Mouse (Mus musculus) layer of hippocampus, postnatal 36 days (tissue): ENCODE measurements around the gene Gm49403. TPM values are rescaled to one million over a fixed set of nuclear protein-coding genes. Genes with fewer than 3 reads are reported as not detected.
"Not testable (repeated sequence)": the region's sequence is repeated elsewhere in the genome, so short reads cannot be mapped to it uniquely, and the experiment has no call there.

Experiments used
- DNase-seq, 2 experiments: peaks; one replicate each; pipeline ENCODE4 v3.0.0; 2022
- total RNA-seq, 2 experiments: library from RNA; stranded (reverse); gene quantifications; 2 replicates each; pipeline ENCODE4 v1.2.3; 2021

Gene Gm49403
- total RNA-seq, result not detected

- no peak for DNase-seq
Observed at GRCm38 (mm10) chr19:8883616-8884015, at the start of gene Gm49403, which contains the start of gene Lbhd1. Gm49403 (plus strand) TSS chr19:8883930. Lbhd1 (plus strand) TSS chr19:8883732.

DNA sequence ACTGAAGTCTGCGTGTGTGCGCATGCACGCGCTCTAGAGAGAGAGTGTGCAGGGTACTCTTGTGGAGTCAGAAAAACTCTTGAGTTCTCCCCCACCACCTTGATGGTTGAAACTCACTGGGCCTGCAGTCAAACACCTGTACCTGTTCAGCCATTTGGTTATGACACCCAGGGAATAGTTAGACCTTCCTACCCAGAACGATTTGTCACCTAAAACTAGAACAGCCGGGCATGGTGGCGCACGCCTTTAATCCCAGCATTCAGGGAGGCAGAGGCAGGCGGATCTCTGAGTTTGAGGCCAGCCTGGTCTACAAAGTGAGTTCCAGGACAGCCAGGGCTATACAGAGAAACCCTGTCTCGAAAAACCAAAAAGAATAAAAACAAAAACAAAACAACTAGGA, 47.4 kb upstream of the Gm49403 start:
- DNase-seq, result not testable (repeated sequence)

DNA sequence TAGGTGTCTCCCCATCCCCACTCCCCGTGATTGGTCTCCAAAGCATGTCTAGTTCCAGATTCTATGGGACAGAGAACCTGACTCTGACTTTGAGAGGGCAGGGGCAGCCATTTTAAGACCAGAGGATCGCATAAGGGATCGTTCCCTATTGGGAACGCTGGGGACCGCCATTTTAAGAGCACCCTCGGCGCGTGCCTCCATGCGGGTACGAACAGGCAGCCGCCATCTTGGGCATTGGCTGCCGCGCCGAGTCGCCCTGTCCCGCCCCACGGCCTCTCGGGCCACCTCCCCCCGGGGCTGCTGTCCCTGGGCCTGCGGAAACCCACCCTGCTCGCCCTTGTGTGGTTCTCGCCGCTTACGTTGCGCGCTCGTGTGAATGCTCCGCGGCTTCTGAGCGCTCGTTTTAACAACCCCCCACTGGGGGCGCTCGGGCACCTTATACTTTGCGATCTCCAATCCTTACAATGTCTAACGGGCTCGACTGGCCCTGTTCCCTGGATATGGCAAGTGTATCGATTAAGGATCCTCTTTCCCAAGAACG, 46.4 kb upstream of the Gm49403 start, which contains the start of gene Bscl2:
Gene Bscl2 (plus strand): TSS at position 217 of the 541 bp plus-strand sequence.
- peak; percentile 87 to 88 for DNase-seq

- DNase-seq, result peak; percentile 28 to 38
Observed at GRCm38 (mm10) chr19:8838041-8838730, 45.5 kb upstream of the Gm49403 start.

GRCm38 (mm10) chr19:8839103-8839907, 44.4 kb upstream of the Gm49403 start, which contains the start of gene Gng3:
Gng3 (minus strand) TSS chr19:8839194.
- DNase-seq, result peak; percentile 76 to 77

DNA sequence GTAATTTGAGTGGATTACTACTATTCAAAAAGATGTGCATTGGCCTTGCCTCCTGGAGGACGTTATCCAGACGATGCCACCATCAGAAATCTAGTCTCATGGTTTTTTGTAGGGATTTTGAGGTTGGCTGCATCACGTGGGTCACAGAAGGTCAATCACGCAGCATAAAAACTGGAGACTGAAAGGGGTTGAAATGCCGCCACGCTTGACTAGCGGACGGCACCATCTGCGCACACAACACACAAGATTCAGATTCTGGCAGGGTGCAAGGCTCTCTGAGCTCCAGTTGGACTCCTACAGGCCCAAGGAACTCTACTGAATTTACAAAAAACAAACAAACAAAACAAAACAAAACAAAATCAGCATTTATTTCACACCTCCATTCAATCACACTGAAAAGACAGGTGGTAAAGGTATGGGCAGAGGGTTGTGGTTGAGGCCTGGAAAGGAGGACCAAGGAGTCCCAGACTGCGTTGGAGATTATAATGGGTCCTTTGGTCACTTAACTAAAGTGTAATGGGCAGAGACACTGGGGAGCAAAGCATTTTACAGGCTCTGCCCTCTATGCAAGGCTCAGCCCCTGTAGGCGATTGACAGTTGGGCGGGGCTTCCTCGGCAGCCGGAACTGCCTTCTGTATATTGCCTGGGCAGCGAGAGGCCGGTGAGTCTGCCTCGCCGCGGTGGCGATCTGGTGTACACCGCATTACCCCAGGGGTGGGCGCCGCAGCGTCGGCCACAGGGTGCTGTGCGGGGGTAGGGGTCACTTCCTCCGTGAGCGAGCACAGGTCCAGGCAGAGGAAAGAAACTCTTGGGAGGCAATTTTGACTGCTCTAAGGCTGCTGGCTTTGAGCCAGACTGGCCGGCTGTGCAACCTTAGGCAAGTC, 43.6 kb upstream of the Gm49403 start:
- DNase-seq, result peak; percentile 76 to 77

GRCm38 (mm10) chr19:8841012-8841411, 42.7 kb upstream of the Gm49403 start:
- no peak for DNase-seq

- DNase-seq, result no peak
Observed at GRCm38 (mm10) chr19:8842961-8843360, 40.8 kb upstream of the Gm49403 start.

GRCm38 (mm10) chr19:8844371-8845129, 39.2 kb upstream of the Gm49403 start:
- peak; percentile 55 to 69 for DNase-seq

DNA sequence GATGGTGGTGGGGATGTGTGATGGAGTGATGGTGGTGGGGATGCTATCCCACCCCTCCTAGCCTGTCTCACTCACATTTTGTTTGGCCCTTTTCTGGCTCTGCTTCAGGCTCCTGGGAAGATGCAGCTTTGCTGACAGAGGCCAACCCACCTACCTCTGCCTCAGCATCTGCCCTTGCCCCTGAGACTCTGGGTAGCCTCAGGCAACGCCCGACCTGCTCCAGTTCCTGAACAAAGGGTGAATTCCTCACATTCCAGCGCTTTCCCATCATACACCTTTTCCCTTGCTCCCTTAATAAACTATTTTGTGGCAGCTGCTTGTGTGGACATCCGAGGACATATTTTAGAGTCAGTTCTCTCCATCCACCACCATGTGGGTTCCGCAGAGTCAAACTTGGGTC, 35.4 kb upstream of the Gm49403 start:
- no peak for DNase-seq

DNA sequence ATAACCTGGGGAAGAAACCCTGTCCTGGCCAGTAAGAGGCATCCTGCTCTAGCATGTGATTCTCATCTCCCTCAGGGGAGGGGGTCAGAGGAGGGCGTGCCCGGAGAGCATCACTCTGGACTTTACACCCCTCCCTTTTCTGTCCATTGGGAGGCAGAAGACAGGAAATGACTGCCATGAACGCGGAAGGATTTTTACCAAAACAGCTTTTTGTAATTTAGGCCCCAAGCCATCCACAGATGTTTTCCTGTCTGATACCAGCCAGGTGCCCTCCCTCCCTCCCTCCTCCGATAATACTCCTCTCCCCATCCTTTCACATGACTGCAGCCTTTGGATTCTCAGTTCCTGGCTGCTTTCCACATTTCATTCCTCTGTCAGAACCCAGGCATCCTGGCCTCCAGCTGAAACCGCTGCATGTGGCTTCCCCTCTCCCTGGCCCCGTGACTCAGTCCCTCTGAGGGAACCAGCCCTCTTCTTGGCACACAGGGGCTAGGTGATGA, 33.3 kb upstream of the Gm49403 start, which contains the start of gene Lrrn4cl:
Gene Lrrn4cl (plus strand): TSS at position 367 of the 500 bp plus-strand sequence.
- DNase-seq, result no peak

DNA sequence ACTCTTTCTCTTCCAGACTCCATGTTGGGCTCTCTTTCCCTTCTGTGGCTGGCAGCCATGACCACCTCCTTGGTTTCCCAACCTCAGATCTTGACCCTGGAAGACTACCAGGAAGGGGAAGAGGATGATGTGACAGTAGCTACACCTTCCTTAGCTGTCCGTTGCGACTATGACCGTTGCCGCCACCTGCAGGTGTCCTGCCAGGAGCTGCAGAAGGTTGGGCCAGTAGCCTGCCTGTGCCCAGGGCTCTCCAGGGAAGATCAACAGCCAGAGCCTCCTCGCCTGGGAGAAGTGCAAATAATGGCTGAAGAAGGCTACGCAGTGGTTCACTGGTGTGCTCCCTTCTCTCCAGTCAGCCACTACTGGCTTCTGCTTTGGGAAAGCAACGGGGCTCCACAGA, 32.1 kb upstream of the Gm49403 start:
- DNase-seq, result no peak

DNA sequence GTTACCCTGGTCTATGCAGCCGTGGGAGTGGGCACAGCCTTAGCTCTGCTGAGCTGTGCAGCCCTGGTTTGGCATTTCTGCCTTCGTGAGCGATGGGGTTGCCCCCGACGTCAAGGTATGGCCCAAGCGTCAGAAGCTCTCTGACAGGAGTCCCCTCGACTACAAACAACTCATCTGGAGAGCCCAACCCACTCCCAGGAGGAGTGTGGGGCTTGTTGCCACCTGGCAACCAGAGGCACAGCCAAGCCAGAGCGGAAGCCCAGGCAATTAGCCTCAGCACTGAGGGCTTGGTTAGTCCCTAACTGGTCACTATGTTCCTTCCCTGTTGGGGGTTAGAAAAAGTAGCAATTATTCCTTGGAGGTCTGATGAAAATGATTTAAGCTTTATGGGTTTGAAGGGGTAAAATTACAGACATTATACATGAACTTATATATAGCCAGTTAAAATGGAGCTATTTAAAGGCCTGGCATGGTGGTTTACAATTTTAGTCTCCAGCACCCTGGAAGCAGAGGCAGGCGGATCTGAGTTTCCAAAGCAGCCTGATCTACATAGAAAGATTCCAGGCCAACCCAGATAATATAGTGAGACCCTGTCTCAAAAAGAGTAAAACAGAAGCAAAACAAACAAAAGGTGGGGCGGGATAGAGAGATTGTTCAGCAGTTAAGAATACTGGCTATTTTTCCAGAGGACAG, 31.3 kb upstream of the Gm49403 start:
- no peak for DNase-seq

DNA sequence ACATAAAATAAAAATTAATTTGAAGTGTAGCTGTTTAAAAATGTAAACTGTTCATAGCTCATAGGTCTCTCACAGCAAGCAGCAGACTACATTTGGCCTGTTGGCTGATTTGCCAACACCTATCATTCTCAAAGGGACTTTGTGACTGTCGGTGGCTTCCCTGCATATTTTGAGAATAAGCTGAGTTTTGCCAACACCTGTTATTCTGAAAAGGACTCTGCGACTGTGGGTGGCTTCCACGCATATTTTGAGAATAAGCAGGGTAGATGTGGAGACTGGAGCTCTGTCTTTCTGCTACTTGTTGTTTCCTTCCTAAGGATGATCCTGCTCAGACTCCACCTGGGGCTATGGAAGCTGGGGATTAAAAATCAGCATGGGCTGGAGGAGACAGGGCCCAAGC, 30.6 kb upstream of the Gm49403 start:
- DNase-seq, result no peak

DNA sequence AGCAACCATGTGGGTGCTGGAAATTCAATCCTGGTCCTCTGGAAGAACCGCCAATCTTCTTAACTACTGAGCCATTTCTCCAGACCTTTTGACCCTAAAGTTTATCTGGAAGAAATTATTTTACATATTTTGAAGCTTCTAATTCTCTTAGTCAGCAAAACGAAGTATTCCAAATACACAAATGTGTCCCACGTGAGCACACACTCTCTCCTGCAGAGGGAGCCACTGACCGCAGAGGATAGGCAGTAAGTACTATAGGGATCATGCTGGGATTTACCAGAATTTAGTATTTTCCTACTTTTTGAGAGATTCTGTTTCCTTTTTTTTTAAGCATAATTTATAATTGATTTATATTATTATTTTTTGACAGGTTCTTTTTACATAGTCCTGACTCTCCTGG, 26.0 kb upstream of the Gm49403 start:
- DNase-seq, result no peak

- DNase-seq, result no peak
Observed at GRCm38 (mm10) chr19:8859018-8859417, 24.7 kb upstream of the Gm49403 start.

GRCm38 (mm10) chr19:8864265-8864664, 19.5 kb upstream of the Gm49403 start:
- DNase-seq, result no peak

DNA sequence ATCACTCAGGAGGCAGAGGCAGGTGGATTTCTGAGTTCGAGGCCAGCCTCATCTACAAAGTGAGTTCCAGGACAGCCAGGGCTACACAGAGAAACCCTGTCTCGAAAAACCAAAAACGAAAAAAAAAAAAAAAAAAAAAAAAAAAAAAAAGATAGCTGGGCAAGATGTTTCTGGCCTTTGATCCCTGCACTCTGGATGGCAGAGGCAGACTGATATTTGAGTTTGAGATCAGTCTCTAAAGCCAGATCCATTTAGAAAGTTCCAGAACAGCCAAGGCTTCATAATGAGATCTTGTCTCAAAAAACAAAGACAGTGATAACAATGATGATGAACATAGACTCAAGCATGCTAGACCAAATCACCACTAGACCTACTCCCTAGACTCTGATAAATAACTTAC, 13.3 kb upstream of the Gm49403 start:
- not testable (repeated sequence) for DNase-seq

DNA sequence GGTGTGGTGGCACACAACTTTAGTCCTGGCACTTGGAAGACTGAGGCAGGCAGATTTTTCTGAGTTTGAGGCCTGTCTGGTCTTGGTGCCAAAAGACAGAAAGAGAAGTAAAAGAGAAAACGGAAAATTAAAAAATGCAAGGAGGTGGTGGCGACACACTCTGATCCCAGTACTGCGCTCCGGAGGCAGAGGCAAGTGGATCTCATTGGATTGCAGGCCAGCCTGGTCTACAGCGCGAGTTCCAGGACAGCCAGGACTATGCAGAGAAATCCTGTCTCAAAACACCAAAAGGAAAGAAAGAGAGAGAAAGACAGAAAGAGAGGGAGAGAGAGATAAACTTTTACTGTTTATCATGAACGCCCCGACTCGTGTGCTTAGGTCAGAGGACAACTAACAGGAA, 12.9 kb upstream of the Gm49403 start:
- DNase-seq, result no peak
